Mouse (Mus musculus) adrenal gland, postnatal 4 days (tissue): ENCODE measurements around the gene Slc22a1. TPM values are rescaled to one million over a fixed set of nuclear protein-coding genes. Genes with fewer than 3 reads are reported as not detected.
"Not testable (repeated sequence)": the region's sequence is repeated elsewhere in the genome, so short reads cannot be mapped to it uniquely, and the experiment has no call there.

ENCODE experiments used
- DNase-seq, 2 experiments: peaks; one replicate each; pipeline ENCODE4 v3.0.0; 2021 to 2022; ENCODE audit warnings: low spot score in 2 of 2, mixed read lengths in 2 of 2
- total RNA-seq, 2 experiments: library from RNA; stranded (reverse); gene quantifications; 2 replicates each; pipeline ENCODE4 v1.2.3; 2021

Gene Slc22a1
- total RNA-seq, 2 experiments from 2014 or later = 4.5 to 17.4 TPM

DNA sequence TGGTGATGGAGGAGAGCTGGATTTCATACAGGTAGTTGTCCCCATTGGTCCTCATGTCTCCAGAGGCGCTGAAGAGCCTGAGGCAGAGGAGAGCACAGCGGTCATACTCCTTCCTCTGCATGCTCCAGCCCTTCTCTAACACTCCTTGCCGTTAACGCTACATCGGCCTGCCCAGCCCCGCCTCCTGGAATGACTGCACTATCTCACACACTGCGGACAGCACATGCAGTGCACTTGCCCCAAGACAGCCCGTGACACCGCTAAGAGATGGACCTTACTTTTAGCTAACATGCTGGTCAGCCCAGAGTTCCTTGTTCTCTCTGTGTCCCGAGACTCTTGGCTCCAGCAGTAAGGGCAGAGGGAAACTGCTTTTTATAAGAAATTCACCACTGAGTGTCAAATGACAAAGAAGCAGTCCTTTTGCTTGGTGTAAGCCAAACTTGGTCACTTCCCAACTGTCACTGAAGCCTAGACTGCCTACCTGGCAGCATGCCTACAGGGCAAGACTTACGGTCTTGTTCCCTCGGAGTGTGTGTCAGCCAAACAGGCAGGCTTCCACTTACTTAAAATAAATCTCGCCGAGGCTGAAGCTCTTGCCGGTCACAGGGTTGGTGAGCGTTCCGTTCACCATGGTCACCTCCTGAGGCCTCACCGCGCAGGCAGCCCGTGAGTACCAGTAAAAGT is 12.9 kb upstream of the Slc22a1 start:
- no peak for DNase-seq

DNA sequence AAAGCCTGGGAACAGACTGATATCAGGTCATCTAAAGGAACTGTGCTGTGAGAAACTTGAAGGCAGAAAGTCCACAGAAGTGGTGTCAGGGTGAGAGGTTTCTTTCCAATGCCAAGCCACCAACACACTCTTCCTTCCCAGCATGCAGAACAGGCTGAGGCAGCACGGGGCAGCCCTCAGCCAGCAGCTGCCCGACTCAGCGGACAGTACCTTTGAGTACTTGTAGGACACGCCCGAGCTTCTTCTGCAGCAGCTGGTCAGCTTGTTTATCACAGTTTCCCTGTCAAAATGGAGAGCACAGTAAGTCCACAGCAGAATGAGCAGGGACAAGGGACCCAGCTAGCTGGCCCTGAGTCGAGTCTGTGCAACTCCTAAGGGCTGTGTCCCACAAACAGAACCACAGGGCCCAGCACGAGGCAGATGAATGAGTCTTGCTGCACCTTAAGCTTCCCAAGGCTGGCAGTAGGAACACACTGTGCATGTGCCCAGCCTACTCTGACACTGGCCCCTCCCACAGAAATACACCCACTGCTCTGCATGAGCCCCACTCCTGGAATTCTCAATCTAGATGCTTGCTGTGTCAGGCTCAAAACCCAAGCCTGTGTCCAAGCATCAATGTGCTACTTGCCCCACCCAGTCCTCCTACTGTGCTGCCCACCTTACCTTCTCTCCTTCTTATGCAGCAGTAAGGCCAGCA is 9.4 kb upstream of the Slc22a1 start:
- DNase-seq = no peak

- DNase-seq = no peak
Observed at GRCm38 (mm10) chr17:12684412-12684811, 8.8 kb upstream of the Slc22a1 start.

- DNase-seq = no peak
Observed at GRCm38 (mm10) chr17:12683582-12683981, 8.0 kb upstream of the Slc22a1 start.

- no peak for DNase-seq
Observed at GRCm38 (mm10) chr17:12678261-12678660, 2.6 kb upstream of the Slc22a1 start.

- DNase-seq = no peak
Observed at GRCm38 (mm10) chr17:12677139-12677538, 1.5 kb upstream of the Slc22a1 start.

DNA sequence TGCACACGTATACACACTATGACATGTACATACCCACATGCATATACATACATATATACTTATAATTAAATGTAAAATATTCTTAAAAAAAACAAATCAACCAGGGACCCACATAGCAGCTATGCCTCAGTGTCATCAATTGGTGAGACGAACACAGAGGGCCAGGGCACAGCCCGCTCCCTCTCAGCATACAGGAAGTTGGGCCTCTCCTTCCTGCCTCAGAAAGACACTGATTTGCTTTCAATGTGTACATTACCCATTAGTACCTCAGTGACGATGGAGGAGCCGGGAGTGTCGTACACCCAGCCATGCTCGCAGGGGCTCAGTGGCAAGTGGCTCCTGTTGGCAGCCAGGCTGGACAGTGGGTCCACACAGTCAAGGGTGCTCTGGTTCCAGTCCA is 649 bp downstream of the Slc22a1 start:
- DNase-seq = not testable (repeated sequence)

GRCm38 (mm10) chr17:12673871-12674270 is 1.8 kb downstream of the Slc22a1 start:
- no peak for DNase-seq

GRCm38 (mm10) chr17:12672285-12672790 is 3.3 kb downstream of the Slc22a1 start:
- no peak for DNase-seq

DNA sequence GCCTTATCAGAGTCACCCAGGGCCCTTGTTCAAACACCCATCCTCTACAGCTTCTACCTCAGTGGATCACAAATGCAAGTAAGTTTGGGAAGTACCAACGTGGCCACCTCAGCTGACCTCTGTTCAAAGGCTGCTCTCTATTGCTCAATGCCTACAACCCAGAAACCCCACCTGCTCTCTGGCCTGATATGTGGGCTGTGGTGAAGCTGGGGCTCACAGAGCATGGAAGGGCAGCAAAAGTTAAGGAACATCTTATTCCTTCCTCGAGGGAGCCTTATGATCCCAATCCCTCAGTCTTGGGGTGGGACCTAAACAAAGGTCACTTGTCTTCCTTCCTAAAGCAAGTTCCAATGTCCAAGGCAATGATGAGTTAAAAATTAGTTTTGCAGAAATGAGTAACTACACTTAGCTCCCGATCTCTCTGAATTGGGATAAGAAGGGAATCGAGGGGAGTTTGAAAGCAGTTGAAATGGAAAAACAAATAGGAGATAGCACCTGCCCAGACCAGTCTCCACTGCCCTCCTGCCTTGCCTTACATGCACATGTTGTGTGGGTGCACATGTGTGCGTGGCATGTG is 4.5 kb downstream of the Slc22a1 start:
- DNase-seq = no peak

- DNase-seq = no peak
Observed at GRCm38 (mm10) chr17:12669363-12669679, 6.3 kb downstream of the Slc22a1 start.

GRCm38 (mm10) chr17:12668478-12669362 is 6.9 kb downstream of the Slc22a1 start:
- DNase-seq = no peak

GRCm38 (mm10) chr17:12664156-12664555 is 11.5 kb downstream of the Slc22a1 start:
- no peak for DNase-seq

DNA sequence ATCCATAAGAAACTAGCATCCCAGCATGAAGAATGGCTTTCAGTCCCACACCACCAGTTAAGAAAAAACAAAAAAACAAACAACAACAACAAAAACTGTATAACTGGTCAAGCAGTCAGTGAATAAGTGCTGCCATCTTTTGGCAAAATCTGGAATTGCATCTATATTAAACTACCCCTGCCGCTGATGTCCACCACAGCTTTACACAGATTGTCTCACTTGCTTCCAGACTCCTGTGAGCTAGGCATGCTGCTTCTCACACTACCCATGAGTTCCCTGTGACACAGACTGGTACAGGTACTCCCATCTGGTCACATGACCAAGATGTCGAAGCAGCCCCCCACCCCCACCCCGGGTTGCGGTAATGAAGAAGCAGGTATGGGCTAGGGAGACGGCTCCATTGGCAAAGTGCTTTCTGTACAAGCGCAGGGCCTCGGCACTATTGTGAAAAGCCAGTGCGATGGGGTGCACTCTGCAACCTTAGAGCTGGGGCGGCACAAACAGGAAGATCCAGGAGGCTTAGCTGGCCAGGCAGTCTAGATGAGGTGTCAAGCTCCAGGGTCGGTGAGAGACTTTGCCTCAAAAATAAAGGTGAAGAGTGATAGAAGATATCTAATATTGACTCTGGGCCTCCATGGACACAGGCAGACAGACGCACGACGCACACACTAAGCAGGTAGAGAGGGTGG is 14.9 kb downstream of the Slc22a1 start:
- no peak for DNase-seq

DNA sequence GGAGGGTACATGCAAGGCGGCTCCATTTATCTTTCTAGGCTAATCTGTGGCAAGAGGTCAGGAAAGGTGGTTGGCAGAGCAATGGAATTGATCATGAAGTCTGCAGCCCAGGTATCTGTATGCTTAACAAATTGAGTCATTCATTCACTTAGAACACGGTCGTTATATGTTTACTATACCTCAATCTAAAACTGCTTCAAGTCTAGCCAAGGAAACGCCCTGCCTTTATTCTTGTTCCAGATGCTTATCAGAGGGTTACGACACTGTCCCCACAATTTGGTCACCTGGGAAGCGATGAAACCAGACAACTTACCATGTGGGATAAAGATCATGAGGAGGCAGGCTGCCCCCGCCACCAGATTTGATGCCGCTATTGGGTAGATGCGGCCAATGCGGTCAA is 16.4 kb downstream of the Slc22a1 start:
- no peak for DNase-seq

DNA sequence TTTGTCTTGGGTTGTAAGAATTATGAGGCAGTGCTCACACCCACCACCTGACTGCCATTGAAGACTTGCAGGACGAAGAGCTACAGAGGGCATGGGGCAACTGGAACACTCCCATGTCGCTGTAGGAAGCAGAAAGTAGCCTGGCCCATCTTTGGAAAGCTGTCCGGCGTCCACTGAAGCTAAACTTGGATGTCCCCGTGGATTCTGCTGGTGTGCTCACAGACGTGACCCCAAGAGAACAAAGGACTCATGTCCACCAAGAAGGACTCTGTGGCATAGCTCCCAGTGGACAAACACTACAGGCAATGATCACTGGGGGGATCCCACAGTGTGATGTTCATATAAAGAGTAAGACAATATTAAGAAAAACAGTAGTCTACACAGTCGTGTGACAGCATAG is 16.8 kb downstream of the Slc22a1 start:
- no peak for DNase-seq

GRCm38 (mm10) chr17:12655826-12656225 is 19.8 kb downstream of the Slc22a1 start:
- DNase-seq = no peak

DNA sequence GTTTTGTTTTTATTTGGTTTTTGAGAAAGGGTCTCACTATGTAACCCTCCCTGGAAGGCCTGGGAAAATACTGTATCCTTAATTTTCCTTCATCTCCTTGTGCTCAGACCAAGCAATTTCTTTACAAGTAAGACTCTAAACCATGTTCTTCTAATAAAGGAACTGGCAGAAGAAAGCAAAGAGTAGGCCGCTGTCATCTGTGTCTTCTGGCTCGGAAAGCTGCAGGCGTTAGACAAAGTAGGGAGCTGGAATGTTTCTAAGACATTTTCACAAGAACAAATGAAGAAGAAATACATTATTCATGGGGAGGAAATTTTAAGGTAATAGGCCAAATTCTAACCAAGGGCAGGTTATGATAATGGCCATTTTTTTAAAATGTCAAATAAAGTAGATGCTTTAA is 21.6 kb downstream of the Slc22a1 start:
- DNase-seq = no peak

GRCm38 (mm10) chr17:12652604-12653003 is 23.0 kb downstream of the Slc22a1 start:
- DNase-seq = no peak

DNA sequence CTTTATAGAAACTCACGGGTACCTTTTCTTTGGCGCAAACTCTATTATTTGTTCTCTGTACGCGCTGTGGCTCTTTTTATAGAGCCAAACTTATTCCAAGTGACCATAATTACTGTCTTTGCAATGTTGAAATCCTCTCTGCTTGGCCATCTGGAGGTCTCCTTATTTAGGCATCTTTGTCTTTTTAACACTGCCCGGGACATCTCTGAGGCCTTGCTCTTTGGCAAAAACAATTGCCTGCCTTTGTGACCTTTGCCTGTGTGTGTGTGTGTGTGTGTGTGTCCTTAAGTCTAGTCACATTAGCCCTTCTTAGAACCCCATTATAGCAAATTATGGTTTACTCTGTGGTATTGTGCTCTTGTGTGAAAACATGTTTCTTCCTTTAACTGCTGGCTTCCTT is 30.2 kb downstream of the Slc22a1 start:
- DNase-seq = no peak

DNA sequence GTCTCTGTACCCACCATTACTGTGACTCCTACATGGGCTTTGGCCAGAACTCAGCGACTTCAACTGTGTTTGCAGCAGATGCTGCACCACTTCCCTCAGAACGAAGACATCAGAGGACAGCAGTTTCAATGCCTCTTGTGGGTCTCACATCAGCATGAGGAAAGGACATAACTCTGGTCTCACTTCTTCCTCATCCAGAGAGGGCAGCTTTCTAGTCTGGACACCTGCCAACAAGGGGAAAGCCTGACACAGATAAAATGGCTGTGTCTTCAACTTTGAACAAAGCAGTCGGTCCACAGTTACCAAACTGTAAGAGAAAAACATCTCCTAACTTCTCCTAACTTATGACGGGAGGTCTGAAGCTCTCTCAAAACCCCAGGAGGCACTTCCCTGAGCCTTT is 34.5 kb downstream of the Slc22a1 start:
- DNase-seq = no peak
